Mouse (Mus musculus) left cerebral cortex, postnatal 4 days (tissue): ENCODE results near the gene Wdr25. TPM values are rescaled to one million over a fixed set of nuclear protein-coding genes. Genes with fewer than 3 reads are reported as not detected.

ENCODE experiments used
- DNase-seq: peaks from one replicate; pipeline ENCODE4 v3.0.0-alpha.2; 2022
- intact Hi-C: fragments of 180-260 bp; cut with DNase I; formaldehyde crosslinking; loops from one replicate; pipeline ENCODE4 v1.15.1; 2025
- total RNA-seq, 2 experiments: library from RNA; stranded (reverse); gene quantifications; 2 replicates each; pipeline ENCODE4 v1.2.3; 2021

Gene Wdr25
- total RNA-seq, 2 experiments from 2014 or later: 4.9 to 6.2 TPM

GRCm38 (mm10) chr12:109045581-109045980 lies 152.2 kb downstream of the Wdr25 start:
- intact Hi-C loops: no loop called here
- no peak for DNase-seq

- no peak for DNase-seq
- intact Hi-C loops: no loop called here
These were observed 156.5 kb downstream of the Wdr25 start for GRCm38 (mm10) chr12:109049949-109050348.

GRCm38 (mm10) chr12:109053020-109053806 lies 159.8 kb downstream of the Wdr25 start:
- DNase-seq: no peak
- intact Hi-C loops: no loop called here

GRCm38 (mm10) chr12:109057736-109058135 lies 164.3 kb downstream of the Wdr25 start:
- DNase-seq: no peak
- intact Hi-C loops: no loop called here

GRCm38 (mm10) chr12:109058660-109059059 lies 165.2 kb downstream of the Wdr25 start:
- intact Hi-C loops: no loop called here
- DNase-seq: no peak

GRCm38 (mm10) chr12:109067561-109068135 lies 174.2 kb downstream of the Wdr25 start:
- intact Hi-C loops: loop anchor here (10.0 kb wide), 1 partner anchor 327 kb away; no protein-coding TSS in a partner anchor
- no peak for DNase-seq

GRCm38 (mm10) chr12:109068167-109068653 lies 174.8 kb downstream of the Wdr25 start, which contains the start of gene Begain:
Gene Begain, minus strand, starts transcription at chr12:109068217.
- DNase-seq: no peak
- intact Hi-C loops: loop anchor here (10.0 kb wide), 1 partner anchor 327 kb away; no protein-coding TSS in a partner anchor

GRCm38 (mm10) chr12:109068738-109069137 lies 175.3 kb downstream of the Wdr25 start:
- intact Hi-C loops: loop anchor here (10.0 kb wide), 1 partner anchor 326 kb away; no protein-coding TSS in a partner anchor
- no peak for DNase-seq

GRCm38 (mm10) chr12:109069751-109070150 lies 176.3 kb downstream of the Wdr25 start:
- DNase-seq: no peak
- intact Hi-C loops: loop anchor here (10.0 kb wide), 1 partner anchor 325 kb away; no protein-coding TSS in a partner anchor

GRCm38 (mm10) chr12:109071248-109071647 lies 177.8 kb downstream of the Wdr25 start:
- peak; percentile 79 for DNase-seq
- intact Hi-C loops: no loop called here

- intact Hi-C loops: no loop called here
- no peak for DNase-seq
These were observed 180.7 kb downstream of the Wdr25 start for GRCm38 (mm10) chr12:109074106-109074505.

GRCm38 (mm10) chr12:109074777-109075285 lies 181.4 kb downstream of the Wdr25 start:
- intact Hi-C loops: no loop called here
- no peak for DNase-seq

- intact Hi-C loops: no loop called here
- no peak for DNase-seq
These were observed 183.6 kb downstream of the Wdr25 start for GRCm38 (mm10) chr12:109077036-109077435.

Other genes with a start within 250 kb of the Wdr25 start
- not detected for gene Degs2, start 191.3 kb upstream of the Wdr25 start, total RNA-seq
- gene Yy1, start 100.7 kb upstream of the Wdr25 start, total RNA-seq: 10 to 100 TPM; 53.1 to 55.5 TPM
- 10 to 100 TPM; 15.8 to 17.5 TPM for gene Slc25a29, start 57.7 kb upstream of the Wdr25 start, total RNA-seq
- gene Slc25a47, start 57.6 kb upstream of the Wdr25 start, total RNA-seq: 10 to 100 TPM; 12.4 to 13.3 TPM
- 10 to 100 TPM; 93.2 to 99.7 TPM for gene Wars, start 543 bp downstream of the Wdr25 start, total RNA-seq
- gene Begain, start 174.6 kb downstream of the Wdr25 start, total RNA-seq: 100 to 1,000 TPM; 130 to 138 TPM